Mouse (Mus musculus) myocyte (in vitro differentiated cells): ENCODE results near the gene Dmap1. TPM values are rescaled to one million over a fixed set of nuclear protein-coding genes. Genes with fewer than 3 reads are reported as not detected.

ENCODE experiments used
- H3K27me3 ChIP-seq: one replicate; pipeline ENCODE4 v1.6.1; 2011; ENCODE audit not compliant: control insufficient read depth, insufficient read depth, insufficient read length
- H3K36me3 ChIP-seq: one replicate; pipeline ENCODE4 v1.6.1; 2011; ENCODE audit not compliant: control insufficient read depth, insufficient read depth
- H3K4me2 ChIP-seq: one replicate; pipeline ENCODE4 v1.6.1; 2011; ENCODE audit warnings: low read depth, control low read depth
- H3K4me3 ChIP-seq: one replicate; pipeline ENCODE4 v1.5.1; 2011; ENCODE audit warnings: mild to moderate bottlenecking, control low read depth, moderate library complexity
- H3K79me2 ChIP-seq: one replicate; pipeline ENCODE4 v1.6.1; 2011; ENCODE audit not compliant: control insufficient read depth, insufficient read depth
- H3ac ChIP-seq: one replicate; pipeline ENCODE4 v1.6.1; 2011; ENCODE audit not compliant: control insufficient read depth, insufficient read length
- CEBPB ChIP-seq: IDR thresholded peaks from 2 replicates; pipeline ENCODE4 v1.6.1; 2011; ENCODE audit warnings: mild to moderate bottlenecking, moderate library complexity; ENCODE audit not compliant: poor library complexity, insufficient read depth, severe bottlenecking
- E2F4 ChIP-seq: IDR thresholded peaks from one replicate; pipeline ENCODE4 v1.6.1; 2011; ENCODE audit warnings: mild to moderate bottlenecking, control low read depth, moderate library complexity; ENCODE audit not compliant: insufficient read depth
- MAX ChIP-seq: IDR thresholded peaks from one replicate; pipeline ENCODE4 v1.6.1; 2011; ENCODE audit warnings: low read depth, mild to moderate bottlenecking, control low read depth
- MYOD1 ChIP-seq, 3 experiments: IDR thresholded peaks; one replicate each; pipeline ENCODE4 v1.6.1; 2011; ENCODE audit warnings: control low read depth in 2 of 3, low read depth in 2 of 3, mild to moderate bottlenecking in 2 of 3, moderate library complexity in 1 of 3; ENCODE audit not compliant: insufficient read length in 2 of 3, control insufficient read depth in 1 of 3
- MYOG ChIP-seq, 3 experiments: IDR thresholded peaks; one replicate each; pipeline ENCODE4 v1.6.1; 2011; ENCODE audit warnings: control low read depth in 2 of 3, low read depth in 2 of 3, mild to moderate bottlenecking in 2 of 3; ENCODE audit not compliant: insufficient read length in 2 of 3, control insufficient read depth in 1 of 3, insufficient read depth in 1 of 3
- POLR2A ChIP-seq: IDR thresholded peaks from one replicate; pipeline ENCODE4 v1.6.1; 2011; ENCODE audit warnings: low read depth, mild to moderate bottlenecking, control low read depth, moderate library complexity; ENCODE audit not compliant: insufficient read length
- POLR2AphosphoS2 ChIP-seq: IDR thresholded peaks from one replicate; pipeline ENCODE4 v1.6.1; 2011; ENCODE audit warnings: low read depth, control low read depth; ENCODE audit not compliant: insufficient read length
- REST ChIP-seq: IDR thresholded peaks from one replicate; pipeline ENCODE4 v1.6.1; 2011; ENCODE audit warnings: mild to moderate bottlenecking, control low read depth, moderate library complexity; ENCODE audit not compliant: insufficient read depth, insufficient read length
- SRF ChIP-seq: IDR thresholded peaks from one replicate; pipeline ENCODE4 v1.6.1; 2011; ENCODE audit warnings: low read depth; ENCODE audit not compliant: control insufficient read depth, insufficient read length
- TCF12 ChIP-seq: IDR thresholded peaks from one replicate; pipeline ENCODE4 v1.6.1; 2011; ENCODE audit warnings: mild to moderate bottlenecking, control low read depth; ENCODE audit not compliant: poor library complexity, insufficient read depth, severe bottlenecking
- TCF3 ChIP-seq: IDR thresholded peaks from one replicate; pipeline ENCODE4 v1.6.1; 2011; ENCODE audit warnings: low read depth, control low read depth; ENCODE audit not compliant: insufficient read length
- USF1 ChIP-seq: IDR thresholded peaks from one replicate; pipeline ENCODE4 v1.6.1; 2011; ENCODE audit warnings: low read depth, mild to moderate bottlenecking, control low read depth, moderate library complexity
- polyA plus RNA-seq: library from polyadenylated mRNA; unstranded; fragments of >200 nt; fragmentation: generic; extraction: Trizol; gene quantifications from one replicate; pipeline ENCODE4 v1.2.1, GENCODE M21; 2012; ENCODE audit warnings: missing spikeins

Gene Dmap1
- polyA plus RNA-seq, 1 experiment = 28.0 TPM

GRCm38 (mm10) chr4:117645031-117645435 lies 37.0 kb downstream of the Dmap1 start:
- H3K4me2 ChIP-seq = no peak overlapping the region
- no peaks in the 10 kb centered on the region for H3K27me3 ChIP-seq
- no peak for TF ChIP-seq TCF3
- no peak for TF ChIP-seq MYOG (IDR thresholded peaks at IDR 0.05; ENCODE audit: control insufficient read depth in 1 of 3, insufficient read depth in 1 of 3, insufficient read length in 2 of 3, low read depth in 2 of 3)
- TF ChIP-seq MYOD1 (IDR thresholded peaks at IDR 0.05; ENCODE audit: control insufficient read depth in 1 of 3, insufficient read length in 2 of 3, low read depth in 2 of 3) = no peak
- no peak for TF ChIP-seq CEBPB
- no peak for TF ChIP-seq USF1
- no peak for TF ChIP-seq REST
- no peak for TF ChIP-seq TCF12
- no peak for TF ChIP-seq POLR2AphosphoS2
- TF ChIP-seq E2F4 = no peak
- H3K79me2 ChIP-seq = no peaks in the 10 kb centered on the region
- H3ac ChIP-seq = no peak overlapping the region
- H3K36me3 ChIP-seq = no peaks in the 10 kb centered on the region
- no peak overlapping the region for H3K4me3 ChIP-seq

- Histone ChIP-seq H3K27me3 (no peaks in the 10 kb centered on the region), H3K36me3 (peaks cover 3% of the 10 kb centered on the region), H3K4me2 (no peak overlapping the region), H3K79me2 (no peaks in the 10 kb centered on the region), H3K4me3 (no peak overlapping the region), H3ac (no peak overlapping the region)
- no peak for TF ChIP-seq REST
- no peak for TF ChIP-seq POLR2AphosphoS2
- no peak for TF ChIP-seq CEBPB
- TF ChIP-seq MAX = no peak
- no peak for TF ChIP-seq USF1
- no peak for TF ChIP-seq MYOD1 (IDR thresholded peaks at IDR 0.05; ENCODE audit: control insufficient read depth in 1 of 3, insufficient read length in 2 of 3, low read depth in 2 of 3)
- no peak for TF ChIP-seq E2F4
- TF ChIP-seq MYOG (IDR thresholded peaks at IDR 0.05; ENCODE audit: control insufficient read depth in 1 of 3, insufficient read depth in 1 of 3, insufficient read length in 2 of 3, low read depth in 2 of 3) = no peak
- TF ChIP-seq POLR2A = no peak
- TF ChIP-seq TCF12 = no peak
- TF ChIP-seq TCF3 = no peak
- no peak for TF ChIP-seq SRF
Measured at GRCm38 (mm10) chr4:117641804-117642203, 40.3 kb downstream of the Dmap1 start.

- TF ChIP-seq SRF = no peak
- no peak for TF ChIP-seq USF1
- TF ChIP-seq TCF12 = no peak
- no peak for TF ChIP-seq MYOG (IDR thresholded peaks at IDR 0.05; ENCODE audit: control insufficient read depth in 1 of 3, insufficient read depth in 1 of 3, insufficient read length in 2 of 3, low read depth in 2 of 3)
- no peak for TF ChIP-seq POLR2A
- TF ChIP-seq CEBPB = no peak
- TF ChIP-seq E2F4 = no peak
- TF ChIP-seq TCF3 = no peak
- TF ChIP-seq REST = no peak
- TF ChIP-seq POLR2AphosphoS2 = no peak
- no peak for TF ChIP-seq MYOD1 (IDR thresholded peaks at IDR 0.05; ENCODE audit: control insufficient read depth in 1 of 3, insufficient read length in 2 of 3, low read depth in 2 of 3)
- TF ChIP-seq MAX = no peak
- no peaks in the 10 kb centered on the region for H3K27me3 ChIP-seq
- no peak overlapping the region for H3K4me3 ChIP-seq
- H3K79me2 ChIP-seq = no peaks in the 10 kb centered on the region
- no peak overlapping the region for H3K4me2 ChIP-seq
- H3ac ChIP-seq = no peak overlapping the region
- peaks cover 3% of the 10 kb centered on the region for H3K36me3 ChIP-seq
Measured at GRCm38 (mm10) chr4:117640925-117641703, 41.0 kb downstream of the Dmap1 start.

- Histone ChIP-seq H3K79me2 (no peaks in the 10 kb centered on the region), H3K4me2 (no peak overlapping the region), H3K27me3 (no peaks in the 10 kb centered on the region), H3K36me3 (peaks cover 3% of the 10 kb centered on the region), H3K4me3 (no peak overlapping the region), H3ac (no peak overlapping the region)
- no peak for TF ChIP-seq MAX
- TF ChIP-seq E2F4 = no peak
- TF ChIP-seq TCF3 = no peak
- TF ChIP-seq MYOG (IDR thresholded peaks at IDR 0.05; ENCODE audit: control insufficient read depth in 1 of 3, insufficient read depth in 1 of 3, insufficient read length in 2 of 3, low read depth in 2 of 3) = no peak
- TF ChIP-seq MYOD1 (IDR thresholded peaks at IDR 0.05; ENCODE audit: control insufficient read depth in 1 of 3, insufficient read length in 2 of 3, low read depth in 2 of 3) = no peak
- no peak for TF ChIP-seq REST
- no peak for TF ChIP-seq TCF12
Measured at GRCm38 (mm10) chr4:117636891-117637613, 45.0 kb downstream of the Dmap1 start.

GRCm38 (mm10) chr4:117636152-117636551 lies 45.9 kb downstream of the Dmap1 start:
- Histone ChIP-seq H3K4me2 (no peak overlapping the region), H3K36me3 (peaks cover 3% of the 10 kb centered on the region), H3K4me3 (no peak overlapping the region), H3K79me2 (no peaks in the 10 kb centered on the region), H3K27me3 (no peaks in the 10 kb centered on the region), H3ac (no peak overlapping the region)
- no peak for TF ChIP-seq E2F4
- TF ChIP-seq POLR2A = no peak
- no peak for TF ChIP-seq MYOD1 (IDR thresholded peaks at IDR 0.05; ENCODE audit: control insufficient read depth in 1 of 3, insufficient read length in 2 of 3, low read depth in 2 of 3)
- no peak for TF ChIP-seq USF1
